Mouse (Mus musculus) embryonic facial prominence, embryonic 13.5 days (tissue): ENCODE measurements around the gene Fkbp8. TPM values are rescaled to one million over a fixed set of nuclear protein-coding genes. Genes with fewer than 3 reads are reported as not detected.

Source experiments
- ATAC-seq: fragments of 200-750 bp; cut with Nextera tagmentation; 2 replicates; pipeline ENCODE4 v1.8.0; 2017; ENCODE audit warnings: low read depth; ENCODE audit not compliant: insufficient number of reproducible peaks, insufficient read depth, low FRiP score, low TSS enrichment
- H3K27ac ChIP-seq: fragments of 300-500 bp; sonication (generic); 2 replicates; pipeline ENCODE4 v1.5.1; 2015; ENCODE audit warnings: moderate library complexity, mild to moderate bottlenecking, inconsistent platforms
- H3K27me3 ChIP-seq: fragments of 300-500 bp; sonication (generic); 2 replicates; pipeline ENCODE4 v1.6.1; 2015; ENCODE audit warnings: mild to moderate bottlenecking, inconsistent platforms
- H3K36me3 ChIP-seq: fragments of 300-500 bp; sonication (generic); 2 replicates; pipeline ENCODE4 v1.6.1; 2015; ENCODE audit warnings: mild to moderate bottlenecking, inconsistent platforms
- H3K4me1 ChIP-seq: fragments of 300-500 bp; sonication (generic); 2 replicates; pipeline ENCODE4 v1.6.1; 2015; ENCODE audit warnings: inconsistent platforms
- H3K4me2 ChIP-seq: fragments of 300-500 bp; sonication (generic); 2 replicates; pipeline ENCODE4 v1.6.1; 2015; ENCODE audit warnings: moderate library complexity, mild to moderate bottlenecking, inconsistent platforms
- H3K4me3 ChIP-seq: fragments of 300-500 bp; sonication (generic); 2 replicates; pipeline ENCODE4 v1.5.1; 2015; ENCODE audit warnings: mild to moderate bottlenecking, inconsistent platforms
- H3K9ac ChIP-seq: fragments of 300-500 bp; sonication (generic); 2 replicates; pipeline ENCODE4 v1.6.1; 2015; ENCODE audit warnings: mild to moderate bottlenecking, inconsistent platforms
- H3K9me3 ChIP-seq: fragments of 300-500 bp; sonication (generic); 2 replicates; pipeline ENCODE4 v1.6.1; 2016; ENCODE audit warnings: inconsistent platforms
- whole genome bisulfite sequencing: fragments of 180-500 bp; shearing (Covaris S2); methylation state at CpG from one replicate; pipeline ENCODE4 v1.1.7; 2015; ENCODE audit warnings: mixed read lengths; 5-methylcytosine and 5-hydroxymethylcytosine counted together
- polyA plus RNA-seq: library from polyadenylated mRNA; unstranded; fragments of >200 nt; fragmentation: Nextera tagmentation; extraction: Ambion mirVana; gene quantifications from 2 replicates; pipeline ENCODE4 v1.2.1, GENCODE M21; 2015

Fkbp8 gene
- polyA plus RNA-seq: 297 and 306 TPM in 2 replicates

DNA sequence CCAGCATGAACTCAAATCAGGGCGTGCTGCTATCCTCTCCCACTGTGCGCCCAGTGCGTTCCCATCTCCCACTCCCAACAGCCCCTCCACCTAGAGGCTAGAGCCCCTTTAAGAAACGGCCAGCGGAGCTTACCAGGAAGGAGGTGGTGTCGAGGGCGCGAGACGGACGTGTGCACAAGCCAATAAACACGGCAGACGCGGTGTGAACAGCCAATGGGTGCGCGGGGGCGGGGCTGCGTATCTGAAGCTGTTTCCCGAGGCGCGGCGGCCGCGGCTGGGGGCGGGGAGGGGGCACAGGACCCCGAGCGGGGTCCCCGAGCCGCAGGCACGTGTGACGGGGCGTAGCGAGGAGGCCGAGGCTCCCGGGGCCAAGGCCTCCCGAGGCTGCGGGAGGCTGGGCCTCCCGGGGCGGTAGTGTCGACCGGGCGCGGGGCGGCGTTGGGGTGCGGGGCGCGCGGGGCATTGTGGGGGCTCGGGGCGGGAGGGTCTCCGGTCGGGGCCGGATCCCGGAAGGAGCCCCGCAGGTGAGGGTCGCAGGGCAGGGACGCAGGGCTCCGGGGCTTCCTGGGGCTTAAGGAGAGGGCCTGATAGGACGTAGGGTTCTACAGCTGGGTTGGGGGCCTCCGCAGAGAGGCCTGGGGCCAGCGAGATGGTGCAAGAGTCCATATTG, at the start of gene Fkbp8, which contains the start of gene Kxd1:
Fkbp8 (plus strand) TSS at position 213 of the 670 bp plus-strand sequence.
Kxd1 (minus strand) TSS at position 445 of the 670 bp plus-strand sequence.
- Histone ChIP-seq H3K4me2 (peak within 1 kb of the TSS; percentile 65), H3K27ac (peak within 1 kb of the TSS; percentile 84), H3K27me3 (no peaks in the 10 kb centered on the region), H3K36me3 (peaks cover 35% of the 10 kb centered on the region), H3K9me3 (no peaks in the 10 kb centered on the region), H3K4me3 (peak within 1 kb of the TSS; percentile 62), H3K4me1 (peaks cover 31% of the 10 kb centered on the region), H3K9ac (peak within 1 kb of the TSS; percentile 95)
- ATAC-seq: peak; percentile 92
- under 1% methylated on average over 61 of the region's 61 CpGs for WGBS

DNA sequence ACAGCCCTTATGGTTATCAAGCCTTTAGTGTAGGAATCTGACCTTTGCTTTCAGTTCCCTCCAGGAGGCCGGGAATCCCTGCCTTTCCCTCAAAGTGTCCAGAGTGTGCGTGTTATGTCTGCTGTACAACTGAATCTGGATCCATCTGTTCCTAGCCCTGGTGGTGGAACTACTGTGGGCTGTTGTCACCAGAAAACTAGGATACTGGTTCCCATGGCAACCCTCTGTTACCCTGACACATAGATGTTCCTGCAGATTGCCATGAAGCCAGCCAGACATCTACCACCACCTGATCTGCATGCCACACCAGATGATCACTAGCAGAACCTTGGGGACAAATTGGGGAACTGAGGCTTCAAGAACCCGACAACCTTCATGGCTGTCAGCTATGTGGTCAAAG, 45.6 kb upstream of the Fkbp8 start:
- Histone ChIP-seq H3K36me3 (no peaks in the 10 kb centered on the region), H3K4me1 (peaks cover 9% of the 10 kb centered on the region), H3K4me2 (no peak overlapping the region), H3K9ac (no peak overlapping the region), H3K27me3 (peaks cover 20% of the 10 kb centered on the region), H3K27ac (no peak overlapping the region), H3K9me3 (no peaks in the 10 kb centered on the region), H3K4me3 (no peak overlapping the region)
- ATAC-seq: no peak
- WGBS: 80% methylated on average over 3 of the region's 3 CpGs

GRCm38 (mm10) chr8:70482943-70483342, 44.6 kb upstream of the Fkbp8 start:
- Histone ChIP-seq H3K27ac (no peak overlapping the region), H3K9ac (no peak overlapping the region), H3K27me3 (peaks cover 27% of the 10 kb centered on the region), H3K4me3 (no peak overlapping the region), H3K9me3 (no peaks in the 10 kb centered on the region), H3K4me1 (peaks cover 16% of the 10 kb centered on the region), H3K4me2 (no peak overlapping the region), H3K36me3 (no peaks in the 10 kb centered on the region)
- no peak for ATAC-seq
- WGBS: 62% methylated on average over 2 of the region's 2 CpGs

- H3K4me2 ChIP-seq: peak overlapping the region; percentile 74; the same call in 1 of the 2 replicates
- H3K27ac ChIP-seq: no peak overlapping the region
- H3K9me3 ChIP-seq: no peaks in the 10 kb centered on the region
- peak overlapping the region; percentile 44; the same call in 1 of the 2 replicates for H3K4me3 ChIP-seq
- peak overlapping the region; percentile 67; the same call in 1 of the 2 replicates for H3K9ac ChIP-seq
- WGBS: 50% methylated on average over 7 of the region's 7 CpGs
- H3K4me1 ChIP-seq: peaks cover 49% of the 10 kb centered on the region
- H3K36me3 ChIP-seq: no peaks in the 10 kb centered on the region
- peaks cover 59% of the 10 kb centered on the region for H3K27me3 ChIP-seq
- no peak for ATAC-seq
Measured at GRCm38 (mm10) chr8:70486191-70486681, 41.3 kb upstream of the Fkbp8 start.

DNA sequence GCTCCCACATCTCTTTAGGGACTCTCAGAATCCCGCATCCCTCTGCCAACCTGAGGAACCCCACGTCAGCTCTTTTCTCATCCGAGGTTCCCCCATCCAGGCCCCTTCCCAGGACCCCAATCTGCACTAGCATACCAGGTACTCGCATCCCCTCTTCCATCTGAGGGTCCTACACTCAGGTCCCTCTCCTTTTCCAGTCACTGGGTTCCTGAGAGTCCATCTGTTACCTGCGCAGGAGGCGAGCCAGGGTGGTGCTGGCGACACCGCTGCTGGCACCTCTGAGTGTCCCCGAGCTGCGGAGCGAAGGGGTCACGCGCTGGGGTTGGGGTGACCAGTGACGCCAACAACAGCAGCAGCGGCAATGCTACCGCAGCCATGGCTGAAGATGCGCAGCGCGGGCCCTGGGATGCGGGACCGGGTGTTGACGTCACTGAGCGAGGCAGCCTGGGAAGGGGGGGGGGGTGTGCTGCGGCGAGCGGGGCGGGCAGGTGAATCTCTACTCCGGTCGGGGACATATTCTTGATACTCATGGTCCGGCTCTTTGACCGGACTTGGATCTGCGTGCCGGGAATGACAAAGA, 40.5 kb upstream of the Fkbp8 start, which contains the start of gene Tmem59l:
Tmem59l (minus strand) TSS at position 418 of the 580 bp plus-strand sequence.
- Histone ChIP-seq H3K4me1 (peaks cover 57% of the 10 kb centered on the region), H3K9ac (peak within 1 kb of the TSS; percentile 67), H3K4me3 (peak within 1 kb of the TSS; percentile 44), H3K4me2 (peak within 1 kb of the TSS; percentile 74), H3K9me3 (no peaks in the 10 kb centered on the region), H3K36me3 (no peaks in the 10 kb centered on the region), H3K27ac (peak within 1 kb of the TSS; percentile 55; the same call in 1 of the 2 replicates), H3K27me3 (peaks cover 67% of the 10 kb centered on the region)
- WGBS: 4% methylated on average over 33 of the region's 33 CpGs
- no peak for ATAC-seq

DNA sequence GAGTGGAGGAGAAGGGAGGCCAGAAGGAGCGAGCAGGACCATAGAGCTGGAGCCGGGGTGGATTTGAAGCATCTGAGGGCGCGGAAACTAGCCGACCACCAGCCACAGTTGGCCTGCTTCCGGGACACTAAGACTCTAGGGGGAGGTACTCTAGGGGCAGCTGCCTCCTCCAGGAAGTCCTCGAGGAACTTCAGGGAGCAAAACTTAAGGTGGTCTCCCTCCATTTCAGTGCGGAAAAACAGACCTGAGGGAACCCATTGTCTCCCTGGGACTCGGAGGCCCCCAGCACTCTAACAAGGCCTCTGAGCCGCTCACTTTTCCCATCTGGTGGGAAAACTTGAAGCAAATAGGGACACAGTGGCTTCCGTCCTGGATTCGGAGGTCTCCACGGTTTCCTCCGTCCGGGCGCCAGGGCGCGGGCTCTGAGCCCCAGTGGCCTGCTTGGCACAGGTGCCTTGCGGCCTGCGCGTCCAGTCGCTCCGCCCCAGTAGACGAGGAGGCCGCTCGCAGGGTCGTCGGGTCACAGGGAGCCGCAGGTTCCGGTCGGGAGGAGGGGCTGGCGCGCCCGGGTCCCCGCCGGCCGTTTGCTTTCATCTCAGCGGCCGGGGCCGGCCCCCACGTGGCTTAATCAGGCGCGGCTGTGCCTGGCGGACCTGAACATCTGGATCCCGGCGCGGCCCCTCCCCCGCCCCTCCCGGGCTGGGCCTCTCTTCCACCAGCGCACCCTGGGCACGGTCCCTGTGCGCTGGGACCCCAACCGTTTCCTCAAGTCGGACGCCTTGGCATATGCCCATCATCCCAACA, 39.3 kb upstream of the Fkbp8 start:
- H3K36me3 ChIP-seq: no peaks in the 10 kb centered on the region
- peak overlapping the region; percentile 64 for H3K9ac ChIP-seq
- 0 out of 2 replicates have a peak, but pooled peaks have one; percentile 18 for ATAC-seq
- WGBS: 3% methylated on average over 52 of the region's 55 CpGs
- H3K27me3 ChIP-seq: peaks cover 79% of the 10 kb centered on the region
- peak overlapping the region; percentile 55; the same call in 1 of the 2 replicates for H3K27ac ChIP-seq
- peak overlapping the region; percentile 74 for H3K4me2 ChIP-seq
- H3K4me1 ChIP-seq: peaks cover 65% of the 10 kb centered on the region
- no peaks in the 10 kb centered on the region for H3K9me3 ChIP-seq
- peak overlapping the region; percentile 37 for H3K4me3 ChIP-seq

DNA sequence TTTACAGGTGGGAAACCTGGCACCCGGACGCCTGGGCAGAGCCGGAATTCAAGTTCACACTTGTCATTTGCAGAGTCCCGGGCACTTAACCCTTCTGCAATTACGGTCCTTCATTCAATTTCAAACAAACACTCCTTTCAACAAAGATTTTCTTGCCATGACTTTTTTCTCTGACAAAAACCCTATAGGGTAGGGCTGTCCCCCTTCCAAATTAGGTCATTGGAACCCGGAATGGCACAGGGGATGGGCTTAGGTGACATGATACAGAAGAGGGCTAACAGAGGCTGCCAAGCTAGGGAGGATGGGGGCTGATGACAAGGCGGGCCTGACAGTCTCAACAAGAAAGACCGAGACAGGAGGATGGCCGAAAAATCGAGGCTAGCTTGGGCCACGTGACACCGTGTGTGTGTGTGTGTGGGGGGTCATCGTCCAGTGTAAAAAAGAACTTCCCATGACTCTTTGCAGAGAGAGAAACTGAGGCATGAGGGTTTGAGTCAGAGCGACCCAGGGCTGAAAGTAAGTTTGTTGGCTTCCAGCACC, 38.5 kb upstream of the Fkbp8 start:
- no peak for ATAC-seq
- 2% methylated on average over 14 of the region's 14 CpGs for WGBS
- Histone ChIP-seq H3K4me3 (peak overlapping the region; percentile 37), H3K4me2 (peak overlapping the region; percentile 74), H3K9ac (peak overlapping the region; percentile 64), H3K27ac (0 out of 2 replicates have a peak overlapping the region, but pooled peaks have one; percentile 44), H3K4me1 (peaks cover 72% of the 10 kb centered on the region), H3K27me3 (peaks cover 87% of the 10 kb centered on the region), H3K36me3 (no peaks in the 10 kb centered on the region), H3K9me3 (no peaks in the 10 kb centered on the region)

- under 1% methylated on average over 23 of the region's 41 CpGs for WGBS
- peaks cover 78% of the 10 kb centered on the region for H3K4me1 ChIP-seq
- H3K27me3 ChIP-seq: peaks cover 93% of the 10 kb centered on the region
Measured at GRCm38 (mm10) chr8:70489576-70489975, 37.9 kb upstream of the Fkbp8 start.

DNA sequence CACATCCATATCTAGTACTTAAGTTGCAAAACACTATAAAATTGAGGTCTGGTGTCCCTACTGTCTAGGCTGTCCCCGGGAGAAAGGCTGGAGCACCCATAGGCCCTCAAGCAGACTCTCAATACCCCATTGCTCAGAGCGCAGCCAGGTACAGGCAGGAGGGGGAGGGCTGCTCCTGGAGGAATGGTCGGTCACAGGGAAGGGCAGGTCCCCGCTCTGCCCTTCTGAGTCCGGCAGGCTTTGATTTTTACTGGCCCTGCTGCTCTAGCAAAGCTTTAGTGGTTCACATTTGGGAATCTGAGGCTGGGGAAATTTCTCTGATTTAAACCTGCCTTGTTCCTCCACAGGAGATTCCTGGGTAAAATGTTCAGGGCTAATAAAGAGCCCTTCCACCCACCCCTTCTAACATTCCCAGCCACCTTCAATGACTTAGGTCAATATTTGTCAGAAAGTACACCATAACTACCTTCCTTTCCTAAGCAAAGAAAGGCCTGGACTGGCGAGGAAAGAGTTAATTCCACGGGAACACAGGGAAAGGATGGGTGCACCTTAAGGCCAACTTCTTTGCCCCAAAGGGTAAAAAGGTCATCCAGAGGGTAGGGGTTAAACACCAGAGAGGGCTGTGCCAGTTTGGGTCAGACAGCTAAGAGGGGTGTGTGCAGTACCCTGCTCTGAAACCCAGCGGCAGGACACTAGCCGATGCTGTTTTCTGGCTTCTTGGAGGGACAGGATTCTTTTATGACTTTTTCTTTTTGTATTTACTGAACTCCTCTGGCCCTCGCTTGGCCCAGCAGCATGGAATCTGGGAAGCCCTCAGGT, 37.3 kb upstream of the Fkbp8 start:
- Histone ChIP-seq H3K4me3 (peak overlapping the region; percentile 37), H3K9ac (no peak overlapping the region), H3K4me1 (peaks cover 85% of the 10 kb centered on the region), H3K9me3 (no peaks in the 10 kb centered on the region), H3K36me3 (no peaks in the 10 kb centered on the region), H3K27me3 (peaks cover 96% of the 10 kb centered on the region), H3K4me2 (peak overlapping the region; percentile 82), H3K27ac (peak overlapping the region; percentile 89)
- ATAC-seq: no peak
- 20% methylated on average over 10 of the region's 10 CpGs for WGBS

More at GRCm38 (mm10) chr8:70489576-70489975, 37.9 kb upstream of the Fkbp8 start:
- Histone ChIP-seq H3K36me3 (no peaks in the 10 kb centered on the region), H3K9ac (peak overlapping the region; percentile 62), H3K9me3 (no peaks in the 10 kb centered on the region), H3K4me2 (peak overlapping the region; percentile 74), H3K4me3 (peak overlapping the region; percentile 37), H3K27ac (peak overlapping the region; percentile 44; the same call in 1 of the 2 replicates)
- ATAC-seq: no peak

DNA sequence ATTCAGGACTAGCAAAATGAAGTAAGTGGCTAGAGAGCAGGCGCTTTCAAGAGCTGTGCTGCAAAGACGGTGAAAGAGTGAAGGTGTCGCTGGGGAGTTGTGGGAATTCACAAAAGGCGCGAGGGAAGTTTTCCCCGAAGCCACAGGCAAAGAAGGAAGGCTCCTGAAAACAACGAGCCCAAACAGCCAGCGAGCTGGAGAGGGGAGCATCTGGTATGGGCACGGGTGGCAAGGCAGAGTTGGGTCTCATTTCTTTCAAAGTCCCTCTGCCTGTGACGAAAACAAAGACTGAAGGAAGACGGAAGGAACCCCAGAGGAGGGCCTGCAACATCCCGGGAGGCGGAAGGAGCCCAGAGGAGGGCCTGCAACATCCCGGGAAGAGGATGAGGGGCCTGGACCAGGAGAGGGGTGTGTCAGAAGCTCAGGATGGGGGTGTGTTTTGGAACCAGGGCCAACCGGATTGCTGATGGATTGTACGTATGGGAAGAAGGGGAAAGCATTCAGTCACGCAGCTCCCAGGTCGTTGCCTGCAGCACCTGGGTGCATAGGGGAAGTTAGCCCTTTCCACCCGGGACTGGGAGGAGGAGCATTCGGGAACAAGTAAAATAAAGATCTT, 36.5 kb upstream of the Fkbp8 start:
- peak overlapping the region; percentile 89 for H3K27ac ChIP-seq
- peaks cover 96% of the 10 kb centered on the region for H3K27me3 ChIP-seq
- peak overlapping the region; percentile 66 for H3K4me3 ChIP-seq
- H3K4me2 ChIP-seq: peak overlapping the region; percentile 82
- H3K9ac ChIP-seq: peak overlapping the region; percentile 58
- H3K4me1 ChIP-seq: peaks cover 92% of the 10 kb centered on the region
- whole genome bisulfite sequencing: 3% methylated on average over 20 of the region's 20 CpGs
- no peaks in the 10 kb centered on the region for H3K9me3 ChIP-seq
- ATAC-seq: no peak
- no peaks in the 10 kb centered on the region for H3K36me3 ChIP-seq
